Mouse (Mus musculus) layer of hippocampus, postnatal 36 days (tissue): ENCODE measurements around the gene Rabep1. TPM values are rescaled to one million over a fixed set of nuclear protein-coding genes. Genes with fewer than 3 reads are reported as not detected.

Experiments used
- DNase-seq, 2 experiments: peaks; one replicate each; pipeline ENCODE4 v3.0.0; 2022
- total RNA-seq, 2 experiments: library from RNA; stranded (reverse); gene quantifications; 2 replicates each; pipeline ENCODE4 v1.2.3; 2021

Rabep1 gene
- total RNA-seq: 100 to 1,000 TPM; 126 to 128 TPM

GRCm38 (mm10) chr11:70844559-70845456 is at the start of gene Rabep1:
Rabep1 (plus strand) TSS chr11:70844778.
- peak; percentile 92 for DNase-seq

GRCm38 (mm10) chr11:70802208-70802864 is 42.2 kb upstream of the Rabep1 start:
- no peak for DNase-seq

DNA sequence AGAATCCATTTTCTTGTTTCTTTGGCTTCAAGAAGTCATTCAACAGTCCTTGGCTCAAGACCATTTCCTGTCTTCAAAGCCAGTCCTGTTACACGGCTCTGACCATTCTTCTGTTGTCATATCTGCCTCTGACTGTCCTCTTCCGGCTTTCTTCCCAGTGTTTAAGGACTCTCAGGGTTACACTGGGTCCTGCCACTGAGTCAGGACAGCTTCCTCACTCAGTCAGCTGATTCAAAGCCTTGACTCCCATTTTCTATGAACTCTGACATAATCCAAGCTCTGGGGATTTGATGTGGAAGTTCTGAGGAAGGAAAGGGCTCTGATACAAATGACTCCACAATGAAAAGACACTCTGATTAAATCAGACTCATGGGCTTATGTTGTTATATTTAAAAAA is 41.7 kb upstream of the Rabep1 start:
- DNase-seq: no peak

- DNase-seq: no peak
Observed at GRCm38 (mm10) chr11:70803711-70804200, 40.8 kb upstream of the Rabep1 start.

DNA sequence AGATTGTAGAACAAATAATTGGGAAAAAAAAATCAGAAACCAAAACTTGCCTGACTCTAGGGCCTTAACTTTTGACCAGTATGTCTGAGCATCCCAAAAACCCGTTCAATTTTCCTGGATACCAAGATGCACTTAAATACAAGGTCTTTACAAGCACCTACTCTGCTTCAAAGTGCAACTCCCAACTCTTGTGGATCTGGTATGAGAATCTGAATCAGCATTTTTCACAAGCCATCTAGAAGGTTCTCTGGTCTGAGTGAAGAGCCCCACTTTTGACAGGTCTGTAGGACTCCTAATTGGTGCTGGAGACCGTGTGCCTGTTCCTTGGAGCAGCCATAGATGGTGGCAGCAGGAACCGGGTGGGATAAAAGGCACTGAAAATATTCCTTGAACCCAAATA is 40.2 kb upstream of the Rabep1 start:
- DNase-seq: no peak

- no peak for DNase-seq
Observed at GRCm38 (mm10) chr11:70805641-70806175, 38.9 kb upstream of the Rabep1 start.

DNA sequence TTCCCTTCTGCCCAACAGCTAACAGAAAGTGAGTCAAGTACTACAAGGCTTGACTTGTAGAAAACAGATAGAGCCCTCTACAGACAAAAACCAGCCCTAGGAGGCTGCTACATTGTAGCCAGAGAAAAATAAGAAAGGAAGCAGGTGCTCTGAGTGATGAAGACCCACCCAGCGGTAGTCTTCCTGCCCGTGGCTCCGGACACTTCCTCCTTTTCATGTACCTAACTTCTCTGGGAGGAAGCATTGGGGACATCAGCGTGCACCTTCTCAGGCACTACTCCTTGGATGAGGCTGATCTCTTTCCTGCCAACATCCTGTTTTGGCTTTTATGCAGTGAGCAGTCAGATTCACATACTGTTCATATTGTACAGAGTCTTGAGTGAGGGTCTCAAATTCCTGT is 37.9 kb upstream of the Rabep1 start:
- no peak for DNase-seq

- DNase-seq: no peak
Observed at GRCm38 (mm10) chr11:70807630-70808029, 36.9 kb upstream of the Rabep1 start.

DNA sequence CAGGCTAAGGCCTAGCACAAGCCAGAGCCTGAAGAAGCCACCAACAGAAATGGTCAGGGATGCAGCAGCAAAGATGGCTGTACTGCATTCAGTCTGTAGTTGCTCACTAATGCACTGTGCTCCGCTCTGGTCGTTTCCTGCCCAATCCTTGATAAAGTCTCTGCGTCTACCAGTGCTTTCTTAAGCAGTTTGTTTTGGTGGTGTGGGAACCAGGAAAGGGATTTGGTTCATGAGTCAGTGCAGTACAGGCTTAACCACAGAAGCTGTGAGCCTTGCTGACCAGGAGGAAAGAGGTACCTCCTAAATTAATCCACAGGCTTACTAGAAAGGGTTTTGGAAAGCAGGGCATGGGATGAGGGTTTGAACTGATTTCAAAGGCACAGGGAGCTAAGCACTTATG is 36.5 kb upstream of the Rabep1 start:
- DNase-seq: no peak

GRCm38 (mm10) chr11:70809011-70809410 is 35.6 kb upstream of the Rabep1 start:
- DNase-seq: no peak

DNA sequence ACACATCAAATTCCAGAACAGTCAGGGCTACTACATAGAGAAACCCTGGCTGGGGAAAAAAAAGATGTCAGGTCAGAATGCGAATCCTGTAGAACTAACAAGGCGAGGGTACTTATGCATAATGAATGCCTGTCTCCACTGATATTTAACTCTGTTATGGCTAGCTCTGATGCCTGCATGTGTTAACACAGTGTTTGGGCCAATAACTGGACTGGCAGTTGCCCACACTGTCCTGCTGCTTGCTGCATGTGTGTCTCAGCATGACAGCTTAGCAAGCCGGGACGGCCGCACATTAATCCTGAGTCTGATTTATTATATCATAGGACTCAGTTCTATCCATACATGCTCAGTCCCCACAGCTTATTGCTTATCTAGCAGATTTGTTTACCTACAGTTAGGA is 33.5 kb upstream of the Rabep1 start:
- no peak for DNase-seq

- DNase-seq: no peak
Observed at GRCm38 (mm10) chr11:70811471-70812240, 32.9 kb upstream of the Rabep1 start.

GRCm38 (mm10) chr11:70812365-70812764 is 32.2 kb upstream of the Rabep1 start, which contains the start of gene Scimp:
Scimp (minus strand) TSS chr11:70812586.
- no peak for DNase-seq

DNA sequence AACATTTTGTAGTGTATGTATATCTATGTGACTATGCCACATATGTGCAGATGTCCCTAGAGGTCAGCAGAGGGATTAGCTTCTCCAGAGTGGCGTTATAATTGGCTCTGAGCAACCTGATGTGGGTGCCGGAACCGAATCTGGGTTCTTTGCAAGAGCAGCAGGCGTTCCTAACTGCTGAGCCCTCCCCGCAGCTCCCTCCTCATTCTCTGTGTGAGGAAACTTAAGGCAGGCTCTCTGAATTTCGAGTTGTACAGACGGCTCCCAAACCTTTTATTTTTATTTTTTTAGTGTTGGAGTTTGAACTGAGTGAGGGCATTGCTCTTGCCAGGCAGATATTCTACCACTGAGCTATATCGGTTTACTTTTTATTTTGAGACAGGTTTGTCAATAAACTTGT is 29.5 kb upstream of the Rabep1 start:
- no peak for DNase-seq

GRCm38 (mm10) chr11:70815498-70816078 is 29.0 kb upstream of the Rabep1 start:
- DNase-seq: peak in 1 of 2 experiments; percentile 48

DNA sequence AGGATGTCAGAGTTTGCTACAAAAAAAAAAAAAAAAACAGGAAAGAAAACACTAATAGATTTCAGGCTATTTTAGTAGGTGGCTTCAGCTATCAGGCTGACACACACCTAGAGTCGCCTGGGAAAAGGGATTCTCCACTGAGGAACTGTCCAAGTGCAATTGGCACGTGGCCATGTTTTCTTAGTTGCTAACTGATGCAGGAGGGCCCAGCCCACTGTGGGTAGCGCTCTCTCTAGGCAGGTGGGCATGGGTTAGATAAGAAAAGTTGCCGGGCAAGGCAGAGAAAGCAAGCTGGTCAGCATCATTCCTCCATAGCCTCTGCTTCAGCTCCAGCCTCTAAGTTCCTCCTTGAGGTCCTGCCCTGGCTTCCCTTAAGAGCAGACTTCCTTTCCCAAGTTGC is 27.8 kb upstream of the Rabep1 start:
- DNase-seq: no peak

GRCm38 (mm10) chr11:70820120-70820519 is 24.5 kb upstream of the Rabep1 start:
- no peak for DNase-seq

- no peak for DNase-seq
Observed at GRCm38 (mm10) chr11:70821728-70822591, 22.6 kb upstream of the Rabep1 start.

DNA sequence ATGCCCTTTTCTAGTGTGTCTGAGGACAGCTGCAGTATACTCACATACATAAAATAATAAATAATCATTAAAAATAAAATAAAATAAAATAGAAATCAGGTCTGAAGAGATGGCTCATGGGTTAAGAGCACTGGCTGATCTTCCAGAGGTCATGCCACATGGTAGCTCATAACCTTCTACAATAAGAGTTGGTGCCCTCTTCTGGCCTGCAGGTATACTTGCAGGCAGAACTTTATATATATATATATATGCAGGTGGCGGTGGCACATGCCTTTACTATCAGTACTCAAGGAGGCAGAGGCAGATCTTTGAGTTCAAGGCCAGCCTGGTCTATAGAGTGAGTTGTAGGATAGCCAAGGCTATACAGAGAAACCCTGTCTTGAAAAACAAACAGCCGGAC is 18.4 kb upstream of the Rabep1 start:
- no peak for DNase-seq

GRCm38 (mm10) chr11:70828975-70829615 is 15.5 kb upstream of the Rabep1 start:
- no peak for DNase-seq

- DNase-seq: no peak
Observed at GRCm38 (mm10) chr11:70831201-70831600, 13.4 kb upstream of the Rabep1 start.
